Mouse (Mus musculus): ENCODE measurements around the gene Lrtm1. TPM values are rescaled to one million over a fixed set of nuclear protein-coding genes. Genes with fewer than 3 reads are reported as not detected.

Lrtm1 gene
- polyA plus RNA-seq (2015; fragmentation: Nextera tagmentation; extraction: Ambion mirVana) = 0.02 TPM in 1 of 2 replicates, not detected in the other

DNA sequence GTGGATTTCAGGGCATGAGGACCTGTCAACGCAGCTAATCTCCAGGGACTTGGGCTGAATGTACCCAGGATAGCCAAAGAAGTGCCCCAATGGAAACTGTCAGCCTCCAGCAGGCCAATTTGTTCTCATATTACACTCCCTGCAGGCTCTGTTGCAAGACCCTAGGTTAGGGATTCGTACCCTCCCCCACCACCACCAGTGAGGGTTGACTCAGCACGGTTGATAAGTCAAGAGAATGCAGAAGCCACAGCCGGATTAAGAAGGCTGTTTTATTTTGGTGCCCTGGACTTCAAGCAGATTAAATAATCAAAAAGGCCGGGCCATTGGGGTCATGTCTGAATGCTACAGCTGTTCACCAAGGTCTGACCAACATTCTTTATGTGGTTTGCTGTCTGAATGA is at the start of gene Lrtm1:
TSS of gene Lrtm1 (plus strand) at position 326 of the 400 bp plus-strand sequence.
- Histone ChIP-seq H3K36me3 (ENCODE audit: insufficient read depth, low read length) (no peaks in the 10 kb centered on the region), H3K9me3 (ENCODE audit: low read length) (no peaks in the 10 kb centered on the region), H3K4me2 (replicated peaks; ENCODE audit: low read depth, low read length) (no peak within 1 kb of the TSS), H3K4me1 (ENCODE audit: insufficient read depth, low read depth, low read length) (no peaks in the 10 kb centered on the region), H3K4me3 (ENCODE audit: low read depth, low read length) (no peak within 1 kb of the TSS), H3K27me3 (replicated peaks; ENCODE audit: insufficient read depth, low read length) (no peaks in the 10 kb centered on the region), H3K27ac (ENCODE audit: low read length) (no peak within 1 kb of the TSS), H3K9ac (replicated peaks; ENCODE audit: low read depth) (no peak within 1 kb of the TSS)
- ATAC-seq (no peak), DNase-seq (ENCODE audit: low spot score) (peak; percentile 41)
- WGBS = 9% methylated on average over 5 of the region's 5 CpGs
- no peak for TF ChIP-seq EP300 (IDR thresholded peaks at IDR 0.05)
- no peak for TF ChIP-seq CTCF (IDR thresholded peaks at IDR 0.05)

DNA sequence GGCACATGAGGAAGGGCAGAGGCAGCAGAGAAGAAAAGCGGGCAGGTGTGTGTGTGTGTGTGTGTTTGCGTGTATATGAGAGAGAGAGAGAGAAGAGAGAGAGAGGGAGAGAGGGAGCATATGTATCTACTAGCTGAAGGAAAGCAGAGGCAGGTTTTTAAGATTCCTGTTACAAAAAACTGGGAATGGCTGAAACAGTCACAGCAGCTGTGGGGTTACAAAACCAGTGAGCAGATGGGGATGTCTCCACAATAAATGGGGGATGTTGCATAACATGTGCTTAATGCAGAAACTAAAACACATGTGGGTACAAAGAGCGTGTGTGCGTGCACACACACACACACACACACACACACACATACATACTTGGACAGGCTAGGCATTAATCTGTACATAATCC is 48.8 kb upstream of the Lrtm1 start:
- Histone ChIP-seq H3K4me2 (replicated peaks; ENCODE audit: low read depth, low read length) (no peak overlapping the region), H3K36me3 (ENCODE audit: insufficient read depth, low read length) (no peaks in the 10 kb centered on the region), H3K4me3 (ENCODE audit: low read depth, low read length) (no peak overlapping the region), H3K4me1 (ENCODE audit: insufficient read depth, low read depth, low read length) (no peaks in the 10 kb centered on the region), H3K27me3 (replicated peaks; ENCODE audit: insufficient read depth, low read length) (no peaks in the 10 kb centered on the region), H3K9ac (replicated peaks; ENCODE audit: low read depth) (no peak overlapping the region), H3K27ac (ENCODE audit: low read length) (no peak overlapping the region), H3K9me3 (ENCODE audit: low read length) (no peaks in the 10 kb centered on the region)
- DNase-seq (ENCODE audit: low spot score) (peak; percentile 65), ATAC-seq (peak; percentile 49)
- no peak for TF ChIP-seq CTCF (IDR thresholded peaks at IDR 0.05)
- no peak for TF ChIP-seq EP300 (IDR thresholded peaks at IDR 0.05)
- WGBS = 89% methylated on average over 4 of the region's 4 CpGs

DNA sequence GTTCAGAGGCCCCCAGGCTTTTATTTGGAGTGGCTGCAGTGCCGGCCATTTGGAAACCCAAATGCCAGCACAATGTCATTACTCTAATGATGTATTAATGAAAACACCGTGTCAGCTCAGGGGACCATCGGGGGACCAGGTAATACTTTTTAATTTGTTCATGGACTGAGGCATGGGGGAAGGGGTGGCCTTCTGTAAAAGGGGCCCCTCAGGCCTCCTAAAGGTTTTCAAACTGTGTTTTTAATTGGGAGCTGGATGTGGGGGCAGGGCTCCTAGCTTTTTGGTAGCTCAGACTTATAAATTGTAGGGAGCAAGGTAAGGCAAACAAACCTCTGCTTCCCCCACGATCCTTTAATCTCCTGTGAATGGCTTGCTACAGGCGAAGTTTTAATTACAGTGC is 45.4 kb upstream of the Lrtm1 start:
- Histone ChIP-seq H3K4me2 (replicated peaks; ENCODE audit: low read depth, low read length) (no peak overlapping the region), H3K27me3 (replicated peaks; ENCODE audit: insufficient read depth, low read length) (no peaks in the 10 kb centered on the region), H3K27ac (ENCODE audit: low read length) (no peak overlapping the region), H3K36me3 (ENCODE audit: insufficient read depth, low read length) (no peaks in the 10 kb centered on the region), H3K4me1 (ENCODE audit: insufficient read depth, low read depth, low read length) (no peaks in the 10 kb centered on the region), H3K9ac (replicated peaks; ENCODE audit: low read depth) (no peak overlapping the region), H3K9me3 (ENCODE audit: low read length) (no peaks in the 10 kb centered on the region), H3K4me3 (ENCODE audit: low read depth, low read length) (no peak overlapping the region)
- DNase-seq (ENCODE audit: low spot score) (no peak), ATAC-seq (no peak)
- TF ChIP-seq EP300 (IDR thresholded peaks at IDR 0.05) = no peak
- TF ChIP-seq CTCF (IDR thresholded peaks at IDR 0.05) = no peak
- 48% methylated on average over 5 of the region's 5 CpGs for WGBS

DNA sequence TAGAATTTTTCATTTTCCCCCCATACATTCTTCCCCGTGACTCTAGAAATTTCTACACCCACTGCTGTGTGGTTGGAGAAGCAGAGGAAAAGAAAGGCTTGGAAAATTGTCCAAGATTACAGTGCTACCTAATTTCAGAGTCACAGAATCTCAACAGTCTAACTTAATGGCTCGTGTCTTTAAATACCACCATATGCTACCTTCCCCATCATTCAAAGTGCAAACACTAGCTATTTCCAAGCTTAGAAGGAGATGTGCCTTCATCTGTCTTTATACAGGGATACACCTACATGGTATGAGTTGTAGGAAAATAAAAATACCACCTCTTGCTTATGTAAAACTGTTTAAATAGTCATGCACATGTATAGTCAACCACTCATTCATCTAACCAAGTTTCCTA is 38.8 kb upstream of the Lrtm1 start:
- H3K36me3 ChIP-seq (ENCODE audit: insufficient read depth, low read length) = no peaks in the 10 kb centered on the region
- H3K9ac ChIP-seq (replicated peaks; ENCODE audit: low read depth) = no peak overlapping the region
- H3K27me3 ChIP-seq (replicated peaks; ENCODE audit: insufficient read depth, low read length) = no peaks in the 10 kb centered on the region
- no peak for ATAC-seq
- TF ChIP-seq EP300 (IDR thresholded peaks at IDR 0.05) = no peak
- no peak for TF ChIP-seq CTCF (IDR thresholded peaks at IDR 0.05)
- no peak overlapping the region for H3K4me3 ChIP-seq (ENCODE audit: low read depth, low read length)
- H3K4me1 ChIP-seq (ENCODE audit: insufficient read depth, low read depth, low read length) = no peaks in the 10 kb centered on the region
- H3K9me3 ChIP-seq (ENCODE audit: low read length) = no peaks in the 10 kb centered on the region
- no peak for DNase-seq (ENCODE audit: low spot score)
- H3K4me2 ChIP-seq (replicated peaks; ENCODE audit: low read depth, low read length) = no peak overlapping the region
- no peak overlapping the region for H3K27ac ChIP-seq (ENCODE audit: low read length)
- WGBS = 78% methylated on average over 2 of the region's 2 CpGs

DNA sequence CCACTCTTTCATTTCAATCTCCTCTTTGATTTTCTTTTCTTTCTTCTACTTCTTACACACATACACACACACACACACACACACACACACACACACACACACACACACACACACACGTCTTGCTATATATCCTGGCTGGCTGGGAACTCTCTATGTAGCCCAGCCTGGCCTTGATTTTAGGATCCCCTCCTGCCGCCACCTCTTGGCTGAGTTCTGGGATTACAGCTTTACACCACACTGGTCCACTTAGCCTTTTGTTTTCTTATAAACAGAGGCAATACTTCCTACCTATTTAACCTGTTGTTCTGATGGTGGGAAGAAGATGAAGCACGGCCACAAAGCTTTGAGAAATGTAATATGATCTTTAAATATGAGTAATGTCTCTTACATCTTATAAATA is 37.5 kb upstream of the Lrtm1 start:
- H3K4me2 ChIP-seq (replicated peaks; ENCODE audit: low read depth, low read length) = no peak overlapping the region
- H3K9me3 ChIP-seq (ENCODE audit: low read length) = no peaks in the 10 kb centered on the region
- no peak for ATAC-seq
- H3K27me3 ChIP-seq (replicated peaks; ENCODE audit: insufficient read depth, low read length) = no peaks in the 10 kb centered on the region
- H3K4me1 ChIP-seq (ENCODE audit: insufficient read depth, low read depth, low read length) = no peaks in the 10 kb centered on the region
- 32% methylated on average over 3 of the region's 3 CpGs for WGBS
- no peak for DNase-seq (ENCODE audit: low spot score)
- H3K9ac ChIP-seq (replicated peaks; ENCODE audit: low read depth) = no peak overlapping the region
- TF ChIP-seq EP300 (IDR thresholded peaks at IDR 0.05) = no peak
- TF ChIP-seq CTCF (IDR thresholded peaks at IDR 0.05) = peak; percentile 47
- H3K4me3 ChIP-seq (ENCODE audit: low read depth, low read length) = no peak overlapping the region
- no peak overlapping the region for H3K27ac ChIP-seq (ENCODE audit: low read length)
- no peaks in the 10 kb centered on the region for H3K36me3 ChIP-seq (ENCODE audit: insufficient read depth, low read length)

DNA sequence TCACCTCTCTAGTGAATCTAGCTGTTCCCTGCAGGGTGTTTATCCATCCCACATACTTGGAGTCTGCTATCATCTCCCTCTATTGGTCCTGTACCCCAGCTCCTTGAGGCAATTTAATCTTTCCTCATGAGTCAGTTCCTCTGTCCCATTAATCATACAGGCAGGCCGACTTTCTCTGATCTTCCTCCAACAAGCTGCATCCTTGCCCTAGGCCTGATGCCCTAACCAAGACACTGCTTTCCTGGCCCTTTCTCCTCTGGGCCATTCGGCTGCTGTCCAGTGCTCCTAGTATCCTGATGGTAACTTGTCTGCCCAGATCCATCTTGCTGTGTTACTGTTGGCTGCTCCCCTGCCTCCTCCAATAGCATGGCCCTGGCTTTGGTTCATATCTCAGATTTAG is 33.7 kb upstream of the Lrtm1 start:
- Histone ChIP-seq H3K27me3 (replicated peaks; ENCODE audit: insufficient read depth, low read length) (no peaks in the 10 kb centered on the region), H3K27ac (ENCODE audit: low read length) (no peak overlapping the region), H3K4me3 (ENCODE audit: low read depth, low read length) (no peak overlapping the region), H3K4me1 (ENCODE audit: insufficient read depth, low read depth, low read length) (no peaks in the 10 kb centered on the region), H3K9me3 (ENCODE audit: low read length) (no peaks in the 10 kb centered on the region), H3K9ac (replicated peaks; ENCODE audit: low read depth) (no peak overlapping the region), H3K36me3 (ENCODE audit: insufficient read depth, low read length) (no peaks in the 10 kb centered on the region), H3K4me2 (replicated peaks; ENCODE audit: low read depth, low read length) (no peak overlapping the region)
- 52% methylated on average over 2 of the region's 2 CpGs for WGBS
- TF ChIP-seq CTCF (IDR thresholded peaks at IDR 0.05) (no peak), EP300 (IDR thresholded peaks at IDR 0.05) (no peak)
- no peak for ATAC-seq
- DNase-seq (ENCODE audit: low spot score) = peak; percentile 6
